Mouse (Mus musculus): ENCODE measurements around the gene Plekhb1. TPM values are rescaled to one million over a fixed set of nuclear protein-coding genes. Genes with fewer than 3 reads are reported as not detected.

The Plekhb1 gene
- total RNA-seq, 2 experiments from 2014 or later: 1.6 to 2.3 TPM

DNA sequence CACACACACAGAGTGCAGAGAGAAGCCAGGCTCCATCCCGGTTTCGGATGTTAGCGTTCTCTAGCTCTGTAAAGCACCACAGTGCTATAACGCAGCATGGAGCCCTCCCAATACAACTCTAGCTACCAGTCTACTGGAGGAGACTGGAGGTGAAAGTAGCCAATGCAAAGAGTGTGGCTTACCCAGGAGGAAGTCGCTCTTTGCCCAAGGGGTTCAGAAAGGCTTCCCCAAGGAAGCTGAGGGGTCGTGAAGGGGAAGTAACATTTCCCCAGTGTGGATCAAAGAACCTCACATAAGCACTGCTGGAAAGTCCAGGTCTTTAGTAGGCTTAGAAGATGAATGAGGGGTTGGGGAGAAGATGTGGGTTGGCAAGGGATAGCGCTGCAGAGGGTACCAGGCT lies 950 bp downstream of the Plekhb1 start:
- DNase-seq: no peak
- intact Hi-C loops (cut with DNase I): loop anchor here (5.0 kb wide), 2 partner anchors 139 to 234 kb away; no protein-coding TSS in a partner anchor

DNA sequence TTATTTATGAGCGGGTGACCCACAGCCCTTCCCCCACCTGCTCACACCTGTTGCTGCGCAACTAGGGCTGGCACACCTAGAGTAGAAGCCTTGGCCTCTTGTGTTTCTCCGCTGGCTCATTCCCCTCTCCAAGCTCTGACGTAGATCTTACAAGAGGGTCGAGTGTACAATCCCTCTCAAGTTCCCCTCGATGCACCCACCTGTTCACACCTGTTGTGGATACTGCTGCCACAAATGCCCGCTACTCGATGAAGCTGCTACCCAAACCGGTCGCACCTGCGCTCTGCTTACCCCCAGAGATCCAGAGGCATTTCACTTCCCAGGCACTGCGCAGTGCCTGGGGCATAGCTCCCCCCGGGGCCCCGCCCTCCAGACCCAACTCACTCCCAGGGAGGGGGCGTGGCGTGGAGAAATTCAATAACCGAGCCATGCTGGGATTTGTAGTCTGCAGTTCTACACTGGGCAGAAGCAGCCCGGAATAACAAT lies 4.1 kb downstream of the Plekhb1 start:
- no peak for DNase-seq
- intact Hi-C loops (cut with DNase I): no loop called here

DNA sequence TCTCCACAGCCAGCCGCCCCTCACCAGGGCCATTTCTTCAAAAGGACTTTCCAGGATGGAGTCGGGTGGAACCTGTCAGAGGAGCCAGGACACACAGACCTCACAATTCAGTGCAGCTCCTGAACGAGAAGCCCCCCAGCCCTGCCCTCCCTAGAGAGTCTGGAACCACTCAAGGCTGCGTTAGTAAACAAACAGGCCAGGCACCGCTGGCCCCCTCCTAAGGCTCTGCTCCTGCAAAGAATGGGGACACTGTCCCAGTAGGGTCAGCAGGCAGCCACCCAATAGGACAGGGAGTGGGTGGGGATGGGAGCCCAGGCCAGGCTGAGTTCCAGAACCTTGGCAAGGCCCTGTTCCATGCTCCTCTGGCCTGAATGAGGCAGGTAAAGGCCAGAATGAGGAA lies 5.5 kb downstream of the Plekhb1 start:
- no peak for DNase-seq
- intact Hi-C loops (cut with DNase I): no loop called here

DNA sequence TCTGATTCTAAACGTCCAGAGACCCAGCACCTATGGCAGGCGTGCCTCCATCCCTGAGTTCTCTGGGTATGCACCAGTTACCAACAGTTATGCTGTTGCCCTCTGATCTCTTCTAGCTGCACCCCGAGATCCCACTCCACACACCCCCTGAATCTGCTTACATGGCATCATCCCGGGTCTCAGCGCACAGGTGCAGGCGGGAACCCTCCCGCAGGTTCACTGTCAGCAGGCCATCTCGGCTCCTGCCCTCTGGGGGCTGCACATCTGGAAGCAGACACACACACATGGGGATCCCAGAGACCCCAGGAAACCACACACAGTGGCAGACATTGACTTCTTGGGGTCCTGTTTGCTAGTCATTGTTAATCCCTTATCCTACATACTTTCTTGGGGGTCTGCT lies 7.8 kb downstream of the Plekhb1 start:
- DNase-seq: no peak
- intact Hi-C loops (cut with DNase I): no loop called here

DNA sequence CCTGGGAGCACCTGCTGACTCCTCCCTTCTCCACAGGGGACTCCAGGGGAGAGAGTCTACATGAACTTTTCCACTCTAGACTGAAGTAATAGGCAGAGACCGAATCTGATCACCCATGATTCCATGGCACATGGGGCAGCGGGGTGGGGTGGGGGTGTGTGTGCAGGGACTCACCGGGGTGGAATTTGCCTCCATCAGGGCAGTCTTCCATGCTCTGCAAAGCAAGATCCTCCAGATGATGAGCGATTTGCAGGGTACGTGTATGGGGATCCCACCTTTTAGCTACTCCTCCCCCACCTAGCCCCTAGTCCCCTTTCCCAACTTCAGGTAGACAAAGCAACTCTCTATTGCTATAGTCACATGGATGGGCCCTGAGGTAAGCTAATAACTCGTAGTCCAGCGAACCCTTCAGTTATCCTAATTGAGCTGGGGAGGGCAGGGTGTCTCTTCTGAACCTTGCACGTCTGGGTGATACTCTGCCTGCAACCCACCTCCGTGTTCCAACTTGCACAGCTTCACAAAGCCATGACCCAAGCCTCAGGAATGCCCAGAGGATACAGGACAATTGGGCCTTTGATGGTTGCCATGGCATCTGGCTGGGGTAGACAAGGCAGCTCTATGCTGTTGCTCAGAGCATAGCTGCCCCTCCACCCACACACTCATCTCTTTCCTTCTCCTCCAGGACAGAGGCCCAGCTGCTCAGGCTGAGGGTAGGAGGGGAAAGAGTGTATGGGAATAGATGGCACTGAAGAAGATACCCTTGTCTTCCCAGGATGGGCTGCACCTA lies 8.5 kb downstream of the Plekhb1 start:
- DNase-seq: no peak
- intact Hi-C loops (cut with DNase I): no loop called here

DNA sequence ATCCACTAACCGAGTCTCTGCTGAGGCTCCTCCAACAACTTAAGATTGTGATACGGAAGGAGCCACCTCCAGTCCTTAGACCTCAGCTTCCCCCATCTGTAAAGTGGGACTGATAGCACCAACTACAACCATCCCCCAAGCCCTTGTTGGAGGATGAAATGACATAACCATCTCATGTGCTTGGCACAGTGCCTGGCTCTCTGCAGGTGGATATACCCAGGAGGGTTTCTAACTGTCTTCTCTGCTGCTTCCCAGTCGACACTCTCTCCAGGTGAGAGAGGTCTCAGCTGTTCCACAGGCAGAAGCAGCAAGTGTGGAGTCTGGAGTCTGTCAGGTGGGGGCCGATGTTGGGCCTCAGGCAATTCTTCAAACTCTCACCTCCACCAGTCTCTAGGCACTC lies 11.2 kb downstream of the Plekhb1 start:
- DNase-seq: no peak
- intact Hi-C loops (cut with DNase I): no loop called here

DNA sequence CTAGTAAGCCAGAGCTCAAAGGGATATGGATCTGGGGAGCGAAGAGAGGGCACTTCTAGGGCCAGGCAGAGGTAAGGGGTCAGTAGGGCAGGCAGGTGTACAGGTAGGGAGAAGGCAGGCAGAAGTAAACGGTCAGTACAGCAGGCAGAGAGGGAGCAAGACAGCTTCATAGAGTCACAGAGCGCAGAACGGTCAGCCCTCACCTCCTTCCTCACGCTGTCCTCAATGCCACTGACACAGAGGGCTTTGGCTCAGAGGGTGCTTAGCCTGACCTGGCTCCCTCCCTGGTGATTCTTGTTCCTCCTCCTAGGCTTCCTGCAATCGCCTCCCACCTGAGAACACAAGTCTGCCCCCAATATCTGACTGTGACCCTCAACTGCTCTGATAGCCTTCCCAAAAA lies 11.8 kb downstream of the Plekhb1 start:
- no peak for DNase-seq
- intact Hi-C loops (cut with DNase I): no loop called here

DNA sequence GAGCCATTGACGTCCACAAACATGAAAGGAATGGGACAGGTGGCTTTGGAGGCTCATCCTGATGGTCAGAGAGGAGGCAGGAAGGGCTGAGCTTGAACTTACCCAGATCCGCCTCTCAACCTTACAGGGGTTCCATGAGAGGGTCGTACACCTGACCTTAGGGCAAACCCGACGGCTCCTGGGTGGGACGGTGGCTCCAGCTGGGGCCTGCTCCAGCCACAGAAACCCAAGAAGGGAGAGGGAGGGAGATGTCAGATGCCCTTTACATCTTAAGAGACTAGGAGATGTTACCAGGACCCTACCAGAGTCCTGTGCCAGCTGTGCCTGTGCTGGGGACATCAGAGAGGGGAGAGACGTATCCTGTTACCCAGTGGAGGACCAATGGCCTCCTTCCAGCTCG lies 12.4 kb downstream of the Plekhb1 start:
- intact Hi-C loops (cut with DNase I): no loop called here
- DNase-seq: no peak

DNA sequence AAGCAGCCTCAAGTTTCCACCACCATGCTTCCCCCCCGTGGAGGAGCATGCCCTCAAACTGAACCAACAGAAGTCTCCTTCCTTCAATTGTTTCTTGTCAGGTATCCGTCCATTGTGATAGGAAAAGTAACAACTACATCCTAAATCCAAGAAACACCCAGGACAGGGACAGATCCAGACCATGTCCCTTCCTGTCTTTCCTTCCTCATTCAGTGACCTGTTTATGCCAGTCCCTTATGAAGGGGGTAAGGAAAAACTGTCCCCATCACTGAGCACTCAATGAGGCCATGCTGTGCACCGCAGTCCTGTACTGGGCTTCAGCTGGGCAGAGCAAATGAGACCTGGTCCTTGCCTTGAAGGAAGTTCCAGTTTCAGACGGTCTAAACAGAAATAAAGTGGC lies 13.1 kb downstream of the Plekhb1 start:
- intact Hi-C loops (cut with DNase I): no loop called here

DNA sequence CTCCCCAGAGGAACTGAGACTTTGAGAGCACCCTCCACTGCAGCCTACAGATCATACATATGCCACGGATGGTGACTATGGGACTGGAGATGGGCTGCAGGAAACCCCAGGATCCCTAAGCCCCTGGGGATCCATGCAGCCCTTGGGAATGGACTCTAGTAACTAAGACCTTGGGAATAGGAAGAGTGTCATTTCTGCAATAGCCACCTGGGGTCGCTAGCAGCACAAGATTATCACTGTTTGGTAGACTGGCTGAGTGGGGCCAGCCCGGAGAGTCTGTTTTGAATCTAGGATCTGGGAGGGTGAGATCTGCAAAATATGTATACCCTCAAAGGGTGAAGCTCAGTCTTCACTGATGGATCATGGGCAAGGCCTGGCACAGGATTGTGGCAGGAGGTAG lies 17.1 kb downstream of the Plekhb1 start:
- peak; percentile 64 to 84 for DNase-seq
- intact Hi-C loops (cut with DNase I): loop anchor here (1.0 kb wide), 2 partner anchors 18 to 39 kb away; no protein-coding TSS in a partner anchor

More for the DNA sequence above, 13.1 kb downstream of the Plekhb1 start:
- no peak for DNase-seq

DNA sequence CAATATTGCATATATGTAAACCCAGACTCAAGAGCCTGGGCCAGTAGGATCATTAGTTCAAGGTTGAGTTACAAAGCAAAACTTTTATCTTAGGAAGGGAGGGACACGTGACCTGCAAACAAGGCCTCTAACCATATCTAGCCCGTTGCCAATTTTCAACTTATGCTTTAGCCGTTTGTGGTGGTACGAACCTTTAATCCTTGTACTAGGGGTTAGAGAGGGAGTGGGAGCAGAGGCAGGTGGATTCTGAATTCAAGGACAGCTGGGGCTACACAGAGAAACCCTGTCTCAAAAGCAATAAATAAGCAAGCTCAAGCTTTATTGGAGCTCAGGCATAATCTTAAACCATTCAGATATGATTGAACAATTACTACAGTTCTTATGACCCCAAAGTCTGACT lies 19.8 kb downstream of the Plekhb1 start:
- intact Hi-C loops (cut with DNase I): no loop called here

DNA sequence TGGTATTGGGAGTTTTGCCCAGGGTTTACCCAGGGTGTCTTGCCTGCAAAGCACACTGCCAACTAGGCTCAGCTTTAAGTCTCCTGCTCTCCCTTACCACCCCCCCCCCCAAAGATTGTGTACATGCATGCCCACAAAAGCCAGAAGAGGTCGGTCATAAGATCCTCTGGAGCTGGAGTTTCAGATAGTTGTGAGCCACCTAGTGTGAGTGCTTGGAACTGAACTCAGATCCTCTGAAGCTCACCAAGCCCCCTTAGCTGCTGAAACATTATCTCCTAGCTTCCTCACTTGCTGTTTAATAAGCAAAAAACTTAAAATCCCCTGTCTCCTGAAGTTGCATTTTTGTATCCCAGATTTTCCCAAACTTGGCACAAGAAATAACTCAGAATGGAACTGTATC lies 24.6 kb downstream of the Plekhb1 start:
- intact Hi-C loops (cut with DNase I): loop anchor here (2.0 kb wide), 1 partner anchor 117 kb away; no protein-coding TSS in a partner anchor

More for the DNA sequence above, 19.8 kb downstream of the Plekhb1 start:
- no peak for DNase-seq

DNA sequence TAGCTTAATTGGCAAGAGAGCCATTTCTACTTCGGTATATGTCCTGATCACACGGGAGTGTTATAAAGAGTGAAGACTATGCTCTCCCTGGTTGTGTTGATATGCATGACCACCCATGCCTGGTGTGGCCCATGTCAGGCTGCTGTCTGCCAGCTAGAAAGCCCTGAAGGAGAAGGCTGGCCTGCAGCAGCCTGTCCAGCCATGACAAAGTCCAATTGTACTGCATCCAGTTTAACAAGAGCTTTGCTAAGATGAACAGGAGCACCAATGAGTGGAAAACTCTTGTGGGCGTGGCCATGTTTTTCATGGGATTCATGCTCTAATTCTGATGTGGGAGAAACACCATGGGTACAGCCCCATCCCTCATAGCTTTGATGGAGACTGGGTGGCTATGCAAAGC lies 37.7 kb downstream of the Plekhb1 start:
- DNase-seq: no peak
- intact Hi-C loops (cut with DNase I): no loop called here

More for the DNA sequence above, 24.6 kb downstream of the Plekhb1 start:
- peak; percentile 39 to 57 for DNase-seq

DNA sequence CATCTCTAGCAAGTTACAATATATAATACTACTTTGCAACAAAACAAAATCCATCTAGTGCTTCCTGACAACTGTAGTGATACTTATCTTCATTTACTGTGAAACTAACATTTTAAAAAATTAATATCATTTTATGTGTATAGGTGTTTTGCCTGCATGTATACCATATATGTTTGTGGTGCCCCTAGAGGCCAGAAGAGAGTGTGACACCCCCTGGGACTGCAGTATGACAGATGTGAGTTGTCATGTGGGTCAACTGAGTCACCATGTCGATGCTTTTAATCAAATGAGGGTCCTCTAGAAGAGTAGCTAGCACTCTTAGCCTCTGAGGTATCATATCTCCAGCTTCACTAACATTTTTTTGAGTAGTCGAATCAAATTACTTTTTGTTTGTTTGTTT lies 39.9 kb downstream of the Plekhb1 start:
- intact Hi-C loops (cut with DNase I): no loop called here
- DNase-seq: no peak

DNA sequence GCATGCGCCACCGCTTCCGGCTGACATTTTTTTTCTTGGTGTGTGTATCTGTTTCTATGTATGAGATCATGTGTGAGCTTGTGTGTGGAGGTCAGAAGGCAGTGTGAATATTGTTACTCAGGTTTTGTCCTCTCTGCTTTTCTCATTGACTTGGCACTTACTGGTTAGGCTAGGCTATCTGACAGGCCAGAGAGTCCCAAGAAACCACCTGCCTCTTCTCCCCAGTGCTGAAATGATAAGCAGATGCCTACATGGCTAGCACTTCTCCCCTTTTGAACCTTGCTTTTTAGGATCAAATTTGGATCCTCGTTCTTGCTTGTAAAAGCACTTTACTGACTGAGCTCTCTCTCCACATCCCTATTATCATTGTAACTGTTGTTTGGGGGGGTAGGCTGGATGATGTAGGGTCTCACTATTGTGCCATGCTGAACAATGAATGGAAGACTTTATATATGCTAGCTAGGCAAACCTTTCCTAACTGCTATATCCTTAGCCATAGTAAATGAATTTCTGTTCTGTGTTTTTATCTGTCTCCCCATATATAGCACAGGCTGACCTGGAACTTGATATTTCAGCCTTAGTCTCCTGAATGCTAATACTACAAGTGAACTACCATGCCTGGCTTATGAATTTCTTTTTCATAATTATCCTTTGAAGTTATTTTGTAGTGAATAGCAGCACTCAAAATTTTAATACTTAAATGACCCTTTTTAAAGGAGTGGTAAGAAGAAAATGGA lies 45.9 kb downstream of the Plekhb1 start:
- no peak for DNase-seq
- intact Hi-C loops (cut with DNase I): no loop called here

DNA sequence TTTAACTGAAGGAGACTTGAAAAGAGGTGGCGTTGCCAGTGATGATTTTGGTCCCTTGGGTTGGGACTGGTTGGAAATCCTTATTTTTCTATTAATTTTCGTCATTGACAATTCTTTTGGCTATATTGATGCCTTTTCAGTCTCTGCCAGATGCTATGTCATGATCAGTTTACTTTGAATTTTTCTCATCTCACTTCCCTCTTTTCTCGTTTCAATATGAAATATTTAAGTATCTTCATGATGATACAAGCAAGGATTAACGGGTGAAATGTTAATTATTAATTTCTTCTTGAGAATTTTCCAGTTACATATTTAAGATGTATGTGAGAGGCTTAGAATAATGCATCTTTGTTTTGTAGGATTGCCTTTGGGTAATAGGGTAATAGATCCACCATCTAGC lies 53.3 kb downstream of the Plekhb1 start:
- DNase-seq: no peak
- intact Hi-C loops (cut with DNase I): no loop called here

DNA sequence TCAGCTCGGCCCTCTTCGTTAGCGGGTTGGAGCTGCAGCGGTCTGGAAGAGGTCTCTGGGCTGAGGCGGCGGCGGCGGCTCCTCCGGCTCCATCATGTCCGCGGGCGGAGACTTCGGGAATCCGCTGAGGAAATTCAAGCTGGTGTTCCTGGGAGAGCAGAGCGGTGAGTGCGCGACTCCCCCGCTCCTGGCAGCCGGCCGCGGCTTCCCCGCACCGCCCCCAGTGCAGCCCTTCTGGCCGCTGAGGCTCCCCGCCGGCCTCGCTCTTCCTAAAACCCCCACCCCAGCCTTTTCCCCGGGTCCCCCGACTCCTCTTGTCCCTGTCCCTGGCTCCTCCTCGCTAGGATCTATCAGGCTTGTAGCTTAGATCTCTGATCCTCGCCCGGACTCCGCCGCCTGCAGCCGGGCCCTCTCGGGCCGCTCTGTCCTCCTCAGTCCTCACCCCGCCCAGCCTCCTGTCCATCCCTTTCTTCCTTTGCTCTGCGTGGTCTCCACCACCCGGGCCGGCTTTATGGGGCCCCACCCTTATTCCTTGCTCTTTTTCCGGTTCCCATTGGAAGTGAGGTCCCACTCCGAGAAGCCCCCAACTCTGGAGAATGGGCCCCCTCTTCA lies 54.0 kb downstream of the Plekhb1 start, which contains the start of gene Mrpl48:
Gene Mrpl48, minus strand, starts transcription at position 172 of the 612 bp plus-strand sequence.
- peak; percentile 70 to 71 for DNase-seq
- intact Hi-C loops (cut with DNase I): no loop called here

DNA sequence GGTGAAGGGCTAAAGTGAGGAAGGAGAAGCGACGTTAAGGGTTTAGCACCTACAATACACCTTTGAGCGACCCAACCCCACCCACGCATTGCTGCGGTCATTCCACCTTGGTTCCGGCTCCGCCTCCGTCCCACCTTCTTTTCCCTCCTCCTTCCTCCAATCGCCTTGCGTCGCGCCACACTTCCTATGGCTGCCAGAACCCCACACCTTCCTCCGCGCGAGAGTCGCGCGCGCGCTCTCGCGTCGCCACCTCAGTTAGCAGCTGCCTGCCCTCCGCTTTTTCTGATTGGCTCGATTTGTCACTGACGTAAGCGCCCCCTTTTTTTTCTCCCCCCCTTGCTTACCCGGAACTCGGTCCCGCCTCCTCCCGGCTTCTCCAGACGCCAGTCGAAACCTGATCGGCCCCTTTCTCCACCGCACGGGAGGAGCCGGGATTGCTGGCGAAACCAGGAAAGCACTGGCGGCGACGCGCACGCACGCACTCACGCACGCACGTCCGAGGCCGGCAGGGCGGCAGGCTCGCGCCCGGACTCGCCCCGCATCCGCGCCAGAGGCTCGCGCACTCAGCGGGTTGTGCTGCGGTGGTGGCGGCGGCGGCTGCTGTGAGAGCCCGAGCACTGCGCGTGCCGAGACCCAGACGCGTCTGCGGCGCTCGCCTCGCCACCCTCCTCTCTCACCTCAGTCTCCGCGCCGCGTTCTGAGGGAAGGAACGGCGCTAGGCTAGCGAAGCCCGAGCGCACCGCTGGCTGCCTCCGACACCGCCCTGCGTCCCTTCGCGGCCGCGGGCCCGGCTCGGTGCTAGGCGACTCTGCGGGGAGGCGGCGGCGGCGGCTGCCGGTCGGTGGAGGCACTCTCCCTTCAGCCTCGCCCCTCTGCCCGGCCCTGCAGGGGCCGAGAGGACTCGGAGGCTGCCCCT lies 54.7 kb downstream of the Plekhb1 start, which contains the start of gene Rab6a:
Gene Rab6a, plus strand, starts transcription at position 197 of the 916 bp plus-strand sequence.
- peak; percentile 98 for DNase-seq
- intact Hi-C loops (cut with DNase I): loop anchor here (1.0 to 2.0 kb wide), 2 partner anchors 16 to 25 kb away; no protein-coding TSS in a partner anchor

DNA sequence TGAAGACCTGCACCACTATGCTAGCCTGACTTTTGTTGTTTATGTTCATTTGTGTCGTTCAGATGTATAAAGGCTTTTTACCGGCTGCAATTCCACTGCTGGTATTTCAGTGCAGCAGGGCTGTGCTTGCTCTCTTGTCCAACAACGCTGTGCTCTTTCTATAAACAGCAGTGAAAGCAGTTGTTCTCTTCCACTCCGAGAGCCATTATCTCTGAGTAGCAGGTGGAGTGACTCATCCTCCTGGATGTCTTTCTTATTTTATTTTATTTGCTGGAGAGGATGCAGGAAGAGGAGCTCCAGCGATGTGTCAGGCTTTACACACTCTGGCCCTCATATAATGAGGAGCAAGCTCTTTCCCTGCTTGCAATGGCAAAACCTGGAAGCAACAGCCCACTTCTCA lies 62.0 kb downstream of the Plekhb1 start:
- no peak for DNase-seq
- intact Hi-C loops (cut with DNase I): no loop called here

DNA sequence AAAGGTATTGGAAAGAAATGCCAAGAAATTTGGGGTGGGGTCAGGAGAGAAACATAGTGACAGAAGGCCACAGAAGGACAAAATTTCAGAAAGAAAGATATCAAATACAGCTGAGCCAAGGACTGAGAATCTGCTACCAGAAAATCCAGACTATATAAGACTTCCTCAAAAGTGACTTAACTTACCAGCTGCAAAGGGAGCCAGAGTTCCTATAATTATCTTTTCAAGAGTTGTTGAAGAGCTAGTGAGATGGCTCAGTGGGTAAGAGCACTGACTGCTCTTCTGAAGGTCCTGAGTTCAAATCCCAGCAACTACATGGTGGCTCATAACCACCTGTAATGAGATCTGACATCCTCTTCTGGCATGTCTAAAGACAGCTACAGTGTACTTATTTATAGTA lies 68.9 kb downstream of the Plekhb1 start:
- intact Hi-C loops (cut with DNase I): no loop called here
- no peak for DNase-seq

Measured in heart, postnatal 10 days (tissue).